Mouse (Mus musculus): ENCODE data around the gene Rpl21. TPM values are rescaled to one million over a fixed set of nuclear protein-coding genes. Genes with fewer than 3 reads are reported as not detected.

Rpl21 gene
- total RNA-seq, 1 experiment: 1,099 TPM

DNA sequence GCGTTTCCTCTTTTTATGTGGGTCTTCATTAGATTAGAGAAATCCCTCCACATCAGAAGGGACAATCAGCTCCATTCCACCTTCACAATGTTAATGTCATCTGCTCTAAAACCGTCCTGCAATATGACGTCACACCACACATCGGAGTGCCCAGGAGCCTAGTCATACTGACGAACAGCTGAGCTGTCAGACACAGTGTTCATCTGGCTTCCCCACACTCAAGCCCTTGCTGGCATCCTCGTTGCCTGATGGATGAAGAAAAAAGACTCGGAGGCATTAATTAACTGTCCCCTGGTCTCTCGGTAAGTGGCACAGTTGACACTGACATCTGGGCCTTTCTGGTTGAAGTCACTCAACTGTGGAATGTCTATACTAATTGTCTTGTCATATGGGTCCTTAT, 26.6 kb downstream of the Rpl21 start:
- DNase-seq (ENCODE audit: low read depth, low spot score): no peak
- Histone ChIP-seq H3K36me3 (ENCODE audit: control insufficient read depth, insufficient read depth, low read length, poor library complexity, severe bottlenecking) (no peaks in the 10 kb centered on the region), H3K9ac (ENCODE audit: insufficient read depth, low read depth, low read length, poor library complexity, severe bottlenecking) (no peak overlapping the region), H3K27ac (ENCODE audit: insufficient read depth, low read depth, low read length, poor library complexity, severe bottlenecking) (no peak overlapping the region), H3K4me1 (ENCODE audit: control insufficient read depth in 2 of 2, insufficient read depth in 2 of 2, low read length in 2 of 2, poor library complexity in 1 of 2) (peaks cover 6 to 13% of the 10 kb centered on the region in 2 experiments; a peak in 2 of 4 replicates), H3K9me3 (ENCODE audit: control insufficient read depth, insufficient read depth, low read depth, low read length) (no peaks in the 10 kb centered on the region), H3K4me3 (ENCODE audit: insufficient read depth in 1 of 2, low read depth in 1 of 2, low read length in 2 of 2, poor library complexity in 1 of 2, severe bottlenecking in 1 of 2) (no peak overlapping the region)
- no peak for TF ChIP-seq CHD2 (IDR thresholded peaks at IDR 0.05; ENCODE audit: low read depth, low read length)
- TF ChIP-seq ZNF384 (IDR thresholded peaks at IDR 0.05; ENCODE audit: low read depth, low read length): no peak
- no peak for TF ChIP-seq HCFC1 (IDR thresholded peaks at IDR 0.05; ENCODE audit: borderline replicate concordance, insufficient read depth, low read length)
- TF ChIP-seq MAFK (IDR thresholded peaks at IDR 0.05; ENCODE audit: insufficient read depth, low read depth, low read length): no peak
- no peak for TF ChIP-seq ZC3H11A (IDR thresholded peaks at IDR 0.05; ENCODE audit: borderline replicate concordance, low read depth, low read length)
- in situ Hi-C loops (cut with MboI; ENCODE audit: low sequenced_read_pairs in 2 of 2, unreplicated experiment in 2 of 2): no loop called here

DNA sequence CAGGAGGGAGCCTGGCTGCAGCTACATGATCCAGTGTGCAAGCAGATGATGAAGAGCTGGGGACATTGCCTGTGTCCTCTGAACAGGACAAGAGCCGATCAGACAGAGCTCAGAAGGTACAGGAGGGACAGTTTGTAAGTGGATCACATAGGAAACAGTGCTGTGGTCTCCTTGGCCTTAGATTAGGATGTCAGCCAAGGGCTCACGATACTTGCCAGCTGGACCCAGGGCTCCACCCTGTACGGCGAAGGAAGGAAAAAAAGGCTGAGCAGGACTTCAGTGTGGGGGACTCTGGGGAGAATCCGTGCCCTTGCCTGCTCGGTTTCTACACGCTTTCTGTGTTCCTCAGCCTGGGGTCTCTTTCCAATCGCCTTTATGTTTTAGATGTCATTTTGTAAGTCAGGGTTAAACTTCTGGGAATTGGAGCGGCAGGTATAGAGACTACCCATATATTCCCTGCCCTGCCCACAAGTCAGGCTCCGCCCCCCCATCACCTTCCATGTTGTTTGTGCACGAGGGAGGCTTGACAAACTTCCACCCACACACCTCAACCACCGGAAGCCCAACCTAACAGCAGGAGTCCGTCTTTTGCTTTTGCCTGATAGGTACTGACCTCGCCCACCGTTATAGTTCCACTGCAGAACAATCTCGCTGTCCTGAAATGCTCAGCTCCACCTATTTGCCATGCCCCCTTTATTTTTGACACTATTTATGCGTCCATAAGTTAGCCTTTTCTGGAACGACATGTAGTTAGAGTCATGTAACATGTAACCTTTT, 27.7 kb downstream of the Rpl21 start:
- Histone ChIP-seq H3K4me3 (ENCODE audit: insufficient read depth in 1 of 2, low read depth in 1 of 2, low read length in 2 of 2, poor library complexity in 1 of 2, severe bottlenecking in 1 of 2) (no peak overlapping the region), H3K36me3 (ENCODE audit: control insufficient read depth, insufficient read depth, low read length, poor library complexity, severe bottlenecking) (no peaks in the 10 kb centered on the region), H3K9me3 (ENCODE audit: control insufficient read depth, insufficient read depth, low read depth, low read length) (no peaks in the 10 kb centered on the region), H3K27ac (ENCODE audit: insufficient read depth, low read depth, low read length, poor library complexity, severe bottlenecking) (no peak overlapping the region), H3K4me1 (ENCODE audit: control insufficient read depth in 2 of 2, insufficient read depth in 2 of 2, low read length in 2 of 2, poor library complexity in 1 of 2) (peaks cover 6 to 13% of the 10 kb centered on the region in 2 experiments; a peak in 2 of 4 replicates), H3K9ac (ENCODE audit: insufficient read depth, low read depth, low read length, poor library complexity, severe bottlenecking) (no peak overlapping the region)
- in situ Hi-C loops (cut with MboI; ENCODE audit: low sequenced_read_pairs in 2 of 2, unreplicated experiment in 2 of 2): no loop called here
- DNase-seq (ENCODE audit: low read depth, low spot score): no peak
- TF ChIP-seq MAFK (IDR thresholded peaks at IDR 0.05; ENCODE audit: insufficient read depth, low read depth, low read length) (no peak), HCFC1 (IDR thresholded peaks at IDR 0.05; ENCODE audit: borderline replicate concordance, insufficient read depth, low read length) (no peak), CHD2 (IDR thresholded peaks at IDR 0.05; ENCODE audit: low read depth, low read length) (no peak), ZNF384 (IDR thresholded peaks at IDR 0.05; ENCODE audit: low read depth, low read length) (no peak), ZC3H11A (IDR thresholded peaks at IDR 0.05; ENCODE audit: borderline replicate concordance, low read depth, low read length) (no peak)

DNA sequence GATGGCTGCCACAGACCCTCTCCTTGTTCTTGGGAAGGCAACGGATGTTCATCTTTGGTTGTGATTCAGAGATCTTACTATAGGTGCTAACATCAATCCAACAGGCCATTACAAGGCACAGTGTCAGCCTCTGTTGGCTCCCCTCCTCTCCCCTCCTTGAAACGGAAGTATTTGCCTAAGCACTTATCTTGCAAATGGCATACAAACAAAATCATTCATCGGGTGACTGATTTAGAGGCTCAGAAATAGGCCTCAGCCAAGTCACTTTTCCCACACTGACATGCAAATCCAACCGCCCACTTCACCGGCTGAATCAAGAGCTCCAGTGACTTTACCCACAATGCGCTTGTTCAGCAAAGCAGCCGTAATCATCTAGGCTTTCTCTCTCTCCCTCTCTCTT, 28.9 kb downstream of the Rpl21 start:
- TF ChIP-seq MAFK (IDR thresholded peaks at IDR 0.05; ENCODE audit: insufficient read depth, low read depth, low read length) (no peak), ZC3H11A (IDR thresholded peaks at IDR 0.05; ENCODE audit: borderline replicate concordance, low read depth, low read length) (no peak), CHD2 (IDR thresholded peaks at IDR 0.05; ENCODE audit: low read depth, low read length) (no peak), ZNF384 (IDR thresholded peaks at IDR 0.05; ENCODE audit: low read depth, low read length) (no peak), HCFC1 (IDR thresholded peaks at IDR 0.05; ENCODE audit: borderline replicate concordance, insufficient read depth, low read length) (no peak)
- Histone ChIP-seq H3K27ac (ENCODE audit: insufficient read depth, low read depth, low read length, poor library complexity, severe bottlenecking) (no peak overlapping the region), H3K9ac (ENCODE audit: insufficient read depth, low read depth, low read length, poor library complexity, severe bottlenecking) (no peak overlapping the region), H3K4me3 (ENCODE audit: insufficient read depth in 1 of 2, low read depth in 1 of 2, low read length in 2 of 2, poor library complexity in 1 of 2, severe bottlenecking in 1 of 2) (no peak overlapping the region), H3K36me3 (ENCODE audit: control insufficient read depth, insufficient read depth, low read length, poor library complexity, severe bottlenecking) (no peaks in the 10 kb centered on the region), H3K4me1 (ENCODE audit: control insufficient read depth in 2 of 2, insufficient read depth in 2 of 2, low read length in 2 of 2, poor library complexity in 1 of 2) (peaks cover 6 to 15% of the 10 kb centered on the region in 2 experiments; a peak in 2 of 4 replicates), H3K9me3 (ENCODE audit: control insufficient read depth, insufficient read depth, low read depth, low read length) (no peaks in the 10 kb centered on the region)
- in situ Hi-C loops (cut with MboI; ENCODE audit: low sequenced_read_pairs in 2 of 2, unreplicated experiment in 2 of 2): no loop called here
- no peak for DNase-seq (ENCODE audit: low read depth, low spot score)

DNA sequence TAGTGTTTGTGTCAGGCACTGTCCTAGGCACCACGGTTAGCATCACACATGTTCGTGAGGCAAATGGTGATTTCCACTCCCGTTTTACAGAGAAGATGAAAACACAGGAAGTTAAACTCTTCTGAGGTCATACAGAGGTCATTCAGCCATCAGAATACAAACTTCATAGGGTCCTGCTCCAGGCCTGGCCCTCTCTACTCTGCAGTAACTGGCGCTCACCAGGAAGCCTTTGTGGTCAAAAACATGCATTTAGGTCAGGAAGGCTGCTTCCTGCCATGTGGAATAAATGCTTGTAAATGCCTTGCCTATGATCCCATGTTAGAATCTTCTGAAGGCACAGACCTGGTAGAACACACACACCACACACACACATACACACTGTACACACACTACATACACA, 32.8 kb downstream of the Rpl21 start:
- H3K36me3 ChIP-seq (ENCODE audit: control insufficient read depth, insufficient read depth, low read length, poor library complexity, severe bottlenecking): no peaks in the 10 kb centered on the region
- no peak overlapping the region for H3K27ac ChIP-seq (ENCODE audit: insufficient read depth, low read depth, low read length, poor library complexity, severe bottlenecking)
- H3K9ac ChIP-seq (ENCODE audit: insufficient read depth, low read depth, low read length, poor library complexity, severe bottlenecking): no peak overlapping the region
- peaks cover 8 to 19% of the 10 kb centered on the region in 2 experiments; a peak in 3 of 4 replicates for H3K4me1 ChIP-seq (ENCODE audit: control insufficient read depth in 2 of 2, insufficient read depth in 2 of 2, low read length in 2 of 2, poor library complexity in 1 of 2)
- H3K9me3 ChIP-seq (ENCODE audit: control insufficient read depth, insufficient read depth, low read depth, low read length): no peaks in the 10 kb centered on the region
- H3K4me3 ChIP-seq (ENCODE audit: insufficient read depth in 1 of 2, low read depth in 1 of 2, low read length in 2 of 2, poor library complexity in 1 of 2, severe bottlenecking in 1 of 2): no peak overlapping the region
- no peak for TF ChIP-seq ZNF384 (IDR thresholded peaks at IDR 0.05; ENCODE audit: low read depth, low read length)
- no peak for TF ChIP-seq HCFC1 (IDR thresholded peaks at IDR 0.05; ENCODE audit: borderline replicate concordance, insufficient read depth, low read length)
- no peak for TF ChIP-seq CHD2 (IDR thresholded peaks at IDR 0.05; ENCODE audit: low read depth, low read length)
- no peak for TF ChIP-seq MAFK (IDR thresholded peaks at IDR 0.05; ENCODE audit: insufficient read depth, low read depth, low read length)
- TF ChIP-seq ZC3H11A (IDR thresholded peaks at IDR 0.05; ENCODE audit: borderline replicate concordance, low read depth, low read length): no peak
- in situ Hi-C loops (cut with MboI; ENCODE audit: low sequenced_read_pairs in 2 of 2, unreplicated experiment in 2 of 2): no loop called here
- DNase-seq (ENCODE audit: low read depth, low spot score): no peak
